In genomic region chr17:72603886-72604609, GRCm38 (mm10) we compare ENCODE assay signal across 8 mouse cellular contexts. TPM values are rescaled to one million over a fixed set of nuclear protein-coding genes. Genes with fewer than 3 reads are reported as not detected.
DNase-seq lines count a peak whose midpoint lies in the region; ATAC-seq and TF ChIP-seq lines count a peak whose summit lies in the region.

No protein-coding gene starts in this region.

- peak overlapping the region; percentile 58 for H3K9ac ChIP-seq in hindbrain, embryonic 14.5 days
- peak overlapping the region; percentile 67 for H3K9ac ChIP-seq in midbrain, embryonic 15.5 days

- H3K27me3 ChIP-seq in megakaryocyte, embryonic 14.5 days (replicated peaks), result peaks cover 32% of the 10 kb centered on the region
- H3K27me3 ChIP-seq in hindbrain, embryonic 14.5 days (ENCODE audit: control insufficient read depth, insufficient read depth, low read length), result peaks cover 21% of the 10 kb centered on the region
- peaks cover 10% of the 10 kb centered on the region for H3K27me3 ChIP-seq in midbrain, embryonic 15.5 days (replicated peaks)
- H3K27me3 ChIP-seq in thymus, adult 2 months (ENCODE audit: control insufficient read depth, insufficient read depth, low read length), result peaks cover 6% of the 10 kb centered on the region; the same call in 1 of the 2 replicates

- TF ChIP-seq POLR2A in thymus, adult 2 months (IDR thresholded peaks at IDR 0.05; ENCODE audit: control insufficient read depth, extremely low read depth, insufficient read depth, low read length, poor library complexity), result no peak

- H3K27ac ChIP-seq in hindbrain, embryonic 14.5 days, result no peak overlapping the region
- H3K27ac ChIP-seq in midbrain, embryonic 15.5 days, result peak overlapping the region; percentile 29; the same call in 1 of the 2 replicates
- no peak overlapping the region for H3K27ac ChIP-seq in thymus, adult 2 months (ENCODE audit: control insufficient read depth, insufficient read depth, low read length)

- peaks cover 15% of the 10 kb centered on the region; the same call in 1 of the 2 replicates for H3K9me3 ChIP-seq in megakaryocyte, embryonic 14.5 days
- H3K9me3 ChIP-seq in hindbrain, embryonic 14.5 days (ENCODE audit: control insufficient read depth, low read length), result no peaks in the 10 kb centered on the region
- no peaks in the 10 kb centered on the region for H3K9me3 ChIP-seq in midbrain, embryonic 15.5 days

- H3K4me1 ChIP-seq in megakaryocyte, embryonic 14.5 days, result peaks cover 19% of the 10 kb centered on the region
- H3K4me1 ChIP-seq in hindbrain, embryonic 14.5 days (replicated peaks; ENCODE audit: control insufficient read depth, insufficient read depth, low read length), result 0 out of 2 replicates have a peak, but pooled peaks cover 9% of the 10 kb centered on the region
- peaks cover 26% of the 10 kb centered on the region for H3K4me1 ChIP-seq in midbrain, embryonic 15.5 days
- H3K4me1 ChIP-seq in thymus, adult 2 months (replicated peaks; ENCODE audit: control insufficient read depth, insufficient read depth, low read length), result peaks cover 5% of the 10 kb centered on the region

- no peak for TF ChIP-seq CTCF in thymus, adult 2 months (IDR thresholded peaks at IDR 0.05; ENCODE audit: borderline replicate concordance, control insufficient read depth, extremely low read depth, insufficient read depth, low read length, poor library complexity)

- peak; percentile 10 to 12 for DNase-seq in cerebellum, postnatal 36 days
- no peak for DNase-seq in cerebellum, postnatal 25 days
- DNase-seq in hindbrain, embryonic 14.5 days (ENCODE audit: low spot score), result no peak
- DNase-seq in right cerebral cortex, postnatal 14 days, result no peak
- DNase-seq in thymus, adult 2 months, result no peak

- peak overlapping the region; percentile 75 for H3K4me3 ChIP-seq in megakaryocyte, embryonic 14.5 days (replicated peaks)
- H3K4me3 ChIP-seq in hindbrain, embryonic 14.5 days (replicated peaks; ENCODE audit: low read length), result peak overlapping the region; percentile 65
- peak overlapping the region; percentile 71 for H3K4me3 ChIP-seq in midbrain, embryonic 15.5 days
- no peak overlapping the region for H3K4me3 ChIP-seq in thymus, adult 2 months (ENCODE audit: control insufficient read depth, insufficient read depth, low read length)

- no peaks in the 10 kb centered on the region for H3K36me3 ChIP-seq in megakaryocyte, embryonic 14.5 days (replicated peaks; ENCODE audit: low read length)
- H3K36me3 ChIP-seq in hindbrain, embryonic 14.5 days (replicated peaks; ENCODE audit: control insufficient read depth, insufficient read depth), result no peaks in the 10 kb centered on the region
- no peaks in the 10 kb centered on the region for H3K36me3 ChIP-seq in midbrain, embryonic 15.5 days (replicated peaks)
- no peaks in the 10 kb centered on the region for H3K36me3 ChIP-seq in thymus, adult 2 months (ENCODE audit: control insufficient read depth, insufficient read depth, low read length)

- ATAC-seq in megakaryocyte, adult 5-6 weeks (ENCODE audit: poor library complexity, severe bottlenecking), result no peak
- peak; percentile 64 for ATAC-seq in hindbrain, embryonic 14.5 days (ENCODE audit: low FRiP score)
- ATAC-seq in midbrain, embryonic 15.5 days (replicated peaks), result peak; percentile 84

- peak overlapping the region; percentile 93 for H3K4me2 ChIP-seq in hindbrain, embryonic 14.5 days (replicated peaks)
- H3K4me2 ChIP-seq in midbrain, embryonic 15.5 days, result peak overlapping the region; percentile 86

- 2% methylated on average over 51 of the region's 51 CpGs for whole genome bisulfite sequencing in hindbrain, embryonic 14.5 days
- 2% methylated on average over 51 of the region's 51 CpGs for WGBS in midbrain, embryonic 15.5 days
- whole genome bisulfite sequencing in thymus, adult 2 months, result 9% methylated on average over 51 of the region's 51 CpGs

RNA-seq across cellular contexts. Expression of gene Alk, which starts 0.4 kb away (rescaled TPM):
- not detected in 2 replicates for polyA plus RNA-seq in megakaryocyte, embryonic 14.5 days (2012; ENCODE audit: insufficient read depth, low replicate concordance)
- total RNA-seq in megakaryocyte, adult 5-6 weeks (2015), result not detected in 2 replicates
- total RNA-seq in megakaryocyte, adult 5-6 weeks (2017), result not detected in 2 replicates
- polyA plus RNA-seq in hindbrain, embryonic 14.5 days (2014; fragmentation: Nextera tagmentation; extraction: Ambion mirVana), result 2.9 and 3.2 TPM in 2 replicates
- polyA plus RNA-seq in midbrain, embryonic 15.5 days (2015; fragmentation: Nextera tagmentation; extraction: Ambion mirVana), result 7.1 and 7.3 TPM in 2 replicates
- 0.03 TPM in 2 replicates for polyA plus RNA-seq in thymus, adult 2 months (2012; rRNA removed)

Comparison
In these comparisons a context has a peak if more than half of its experiments do, and no peak if none do; other contexts are left out.
1. DNase-seq: peak in cerebellum, postnatal 36 days (2 of 2); none in cerebellum, postnatal 25 days (0 of 2), hindbrain, embryonic 14.5 days (single experiment), right cerebral cortex, postnatal 14 days (single experiment) and thymus, adult 2 months (single experiment).